Mouse (Mus musculus): ENCODE data around the gene Folr2.

Folr2 gene

GRCm38 (mm10) chr7:101866491-101867265 is 9.7 kb upstream of the Folr2 start:
- DNase-seq: no peak

GRCm38 (mm10) chr7:101863415-101863814 is 6.4 kb upstream of the Folr2 start, which contains the start of gene Anapc15:
Anapc15 (plus strand) TSS chr7:101863715.
- no peak for DNase-seq

- DNase-seq: no peak
Observed at GRCm38 (mm10) chr7:101862291-101862690, 5.3 kb upstream of the Folr2 start.

GRCm38 (mm10) chr7:101860978-101861377 is 4.0 kb upstream of the Folr2 start:
- DNase-seq: no peak

DNA sequence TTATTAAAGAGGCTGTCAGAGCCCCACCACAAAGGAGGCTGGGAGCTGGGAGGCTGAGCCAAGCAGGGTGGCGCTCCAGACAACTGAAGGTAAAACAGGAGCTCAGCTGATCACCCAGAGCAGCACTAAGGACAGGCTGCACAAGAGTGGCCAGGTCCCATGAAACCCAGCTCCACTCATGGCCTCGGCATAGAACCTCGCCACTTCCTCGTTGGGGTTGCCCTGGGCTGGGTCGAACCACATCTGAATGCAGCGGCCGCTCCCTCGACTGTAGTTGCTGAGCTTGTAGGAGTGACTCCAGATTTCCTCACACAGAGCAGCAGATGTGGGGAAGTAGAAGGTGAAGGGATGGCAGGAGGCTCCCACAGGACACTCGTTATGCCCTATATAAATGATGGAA is 1.4 kb upstream of the Folr2 start:
- peak in 1 of 2 experiments; percentile 20 for DNase-seq

DNA sequence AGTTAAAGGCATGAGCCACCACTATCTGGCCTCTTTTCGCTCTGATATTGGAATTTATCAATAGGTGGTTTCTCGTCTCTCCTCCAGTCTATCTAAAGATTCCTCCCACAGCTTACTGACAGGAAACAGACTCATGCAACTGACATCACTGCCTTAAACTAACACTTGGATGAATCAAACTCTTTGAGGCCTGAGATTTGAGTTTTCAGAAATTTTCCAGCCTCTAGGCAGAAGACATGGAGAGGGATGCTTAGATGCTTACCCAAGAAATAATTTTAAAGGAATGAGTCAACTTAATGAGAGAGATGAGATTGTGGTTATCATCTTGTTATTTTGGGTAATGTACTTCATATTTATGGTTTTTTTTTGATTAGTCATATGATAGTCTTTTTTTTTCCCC is 3.2 kb downstream of the Folr2 start:
- no peak for DNase-seq

- no peak for DNase-seq
Observed at GRCm38 (mm10) chr7:101852846-101853245, 4.1 kb downstream of the Folr2 start.

GRCm38 (mm10) chr7:101851689-101852088 is 5.3 kb downstream of the Folr2 start:
- DNase-seq: no peak

- no peak for DNase-seq
Observed at GRCm38 (mm10) chr7:101847934-101848333, 9.1 kb downstream of the Folr2 start.

GRCm38 (mm10) chr7:101844186-101844585 is 12.8 kb downstream of the Folr2 start:
- DNase-seq: no peak

DNA sequence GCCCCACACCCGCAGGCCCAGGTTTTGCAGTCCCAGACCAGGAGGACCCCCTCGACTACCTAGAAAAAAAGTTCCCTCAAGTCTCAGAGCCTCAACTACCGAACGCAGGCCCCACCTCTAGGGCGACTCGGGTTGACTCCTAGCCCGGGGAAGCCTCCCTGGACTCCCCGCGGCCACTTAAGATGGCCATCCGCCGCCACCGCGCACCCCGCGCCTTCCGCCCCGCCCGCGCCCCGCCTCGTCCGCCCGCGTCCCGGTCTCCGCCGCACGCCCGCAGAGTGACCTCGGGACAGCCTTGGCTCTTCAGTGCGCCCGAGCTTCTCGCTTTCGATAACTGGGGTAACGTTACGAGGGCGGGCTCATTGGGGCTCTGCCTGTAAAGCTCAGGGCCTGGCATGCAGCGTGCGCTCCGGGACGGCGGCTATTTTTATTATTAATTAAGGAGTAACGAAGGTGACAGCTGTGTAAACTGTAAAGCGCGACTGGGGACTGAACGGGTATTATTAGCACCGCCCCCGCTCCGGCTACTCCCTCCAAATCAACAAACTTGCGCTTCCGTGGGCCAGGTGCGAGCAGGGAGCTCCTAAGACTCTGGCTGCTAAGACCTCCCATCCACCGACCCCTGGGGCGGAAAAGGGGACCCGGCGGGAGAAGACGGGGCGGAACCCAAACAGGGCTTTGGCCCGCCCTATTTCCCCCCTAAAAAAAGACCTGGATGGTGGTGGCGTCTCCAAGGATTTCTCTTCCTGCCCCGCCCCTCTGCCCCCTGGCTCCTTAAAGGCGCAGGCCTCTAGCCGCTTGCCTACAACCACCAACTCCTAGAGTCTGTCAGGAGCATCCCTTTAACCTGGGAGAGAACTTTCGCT is 19.2 kb downstream of the Folr2 start, which contains the start of gene Inppl1:
Gene Inppl1, minus strand, starts transcription at position 624 of the 866 bp plus-strand sequence.
- peak; percentile 93 to 96 for DNase-seq

DNA sequence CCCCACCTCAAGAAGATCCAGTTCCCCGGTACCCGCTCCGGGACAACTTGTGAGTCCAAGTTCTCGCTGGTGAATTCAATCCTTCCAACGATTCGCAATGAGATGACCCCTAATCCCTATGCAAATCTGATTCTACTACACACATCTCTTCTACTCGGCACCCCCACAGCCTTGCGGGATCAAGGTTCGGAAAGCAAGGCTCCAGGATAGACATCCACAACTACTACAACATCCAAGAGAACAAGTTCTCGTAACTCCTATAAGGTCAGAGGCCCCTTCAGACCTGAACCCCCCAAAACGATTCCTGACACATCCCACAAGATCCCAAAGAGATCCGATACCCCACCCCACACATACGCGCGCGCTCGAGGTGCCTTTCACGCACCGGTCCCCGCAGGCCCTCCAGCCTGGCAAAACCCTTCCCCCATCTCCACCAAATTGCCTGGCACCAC is 19.8 kb downstream of the Folr2 start:
- no peak for DNase-seq

DNA sequence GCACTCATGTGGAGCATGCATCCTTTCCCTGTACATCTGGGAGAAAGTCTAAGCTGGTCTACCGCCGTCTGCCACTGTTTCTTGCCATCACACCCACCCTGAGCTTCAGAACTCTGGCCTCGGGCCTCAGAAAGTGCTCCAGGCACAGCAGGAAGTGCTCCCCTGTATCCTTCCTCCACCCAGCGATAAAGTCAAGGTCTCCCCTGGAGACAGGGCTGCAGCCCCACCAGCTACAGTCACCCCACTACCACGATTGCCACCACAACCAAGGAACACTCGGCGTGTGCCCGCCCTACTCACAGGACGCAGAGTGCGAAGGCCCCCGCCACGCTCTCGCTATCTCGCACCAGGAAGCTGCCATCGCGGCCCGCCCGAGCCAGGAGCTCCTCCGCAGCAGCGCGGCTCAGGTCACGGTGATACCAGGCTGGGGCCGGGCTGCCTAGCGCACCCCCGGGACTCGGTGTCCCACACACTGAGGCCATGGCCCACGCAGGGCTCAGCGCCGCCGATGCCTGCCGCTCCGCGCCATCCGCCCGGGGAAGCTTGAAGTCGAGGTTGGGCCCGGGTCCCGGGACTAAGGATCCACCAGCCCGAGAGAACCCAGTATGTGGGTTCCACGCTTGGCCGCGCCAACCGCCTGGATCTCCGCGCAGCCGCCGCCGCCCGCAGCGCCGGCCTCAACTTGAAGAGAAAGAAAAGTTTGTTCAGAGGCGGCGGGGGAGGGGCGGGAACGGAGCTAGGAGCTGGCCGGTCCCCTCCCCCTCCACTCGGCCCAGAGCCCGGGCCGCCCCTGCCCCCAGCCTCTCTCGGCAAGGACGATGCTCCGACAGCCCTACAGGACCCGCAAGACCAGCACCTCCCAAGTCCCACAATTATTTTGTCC is 20.5 kb downstream of the Folr2 start:
- DNase-seq: peak; percentile 89 to 93

GRCm38 (mm10) chr7:101835457-101836109 is 21.4 kb downstream of the Folr2 start:
- DNase-seq: no peak

- DNase-seq: no peak
Observed at GRCm38 (mm10) chr7:101834903-101835302, 22.1 kb downstream of the Folr2 start.

- DNase-seq: peak in 1 of 2 experiments; percentile 21
Observed at GRCm38 (mm10) chr7:101833916-101834584, 22.9 kb downstream of the Folr2 start.

DNA sequence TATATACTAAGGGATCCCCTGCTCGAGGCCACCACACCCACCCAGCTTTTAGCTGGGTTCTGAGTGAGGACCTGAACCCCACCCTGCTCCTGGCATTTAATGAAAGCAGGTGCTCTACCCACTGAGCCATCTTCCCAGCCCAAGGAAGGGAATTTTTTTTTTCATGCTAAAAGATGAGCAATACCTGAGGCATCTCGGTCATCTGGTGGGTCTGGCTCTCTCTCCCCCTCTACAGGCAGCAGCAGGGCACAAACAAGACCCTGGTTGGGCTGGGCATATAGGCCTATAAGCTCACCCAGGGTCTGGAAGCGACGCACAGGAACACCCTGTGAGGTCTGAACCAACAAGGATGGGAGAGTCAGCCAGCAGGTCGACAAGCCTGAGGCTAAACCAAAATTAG is 23.6 kb downstream of the Folr2 start:
- no peak for DNase-seq

GRCm38 (mm10) chr7:101832372-101832771 is 24.6 kb downstream of the Folr2 start:
- DNase-seq: no peak

DNA sequence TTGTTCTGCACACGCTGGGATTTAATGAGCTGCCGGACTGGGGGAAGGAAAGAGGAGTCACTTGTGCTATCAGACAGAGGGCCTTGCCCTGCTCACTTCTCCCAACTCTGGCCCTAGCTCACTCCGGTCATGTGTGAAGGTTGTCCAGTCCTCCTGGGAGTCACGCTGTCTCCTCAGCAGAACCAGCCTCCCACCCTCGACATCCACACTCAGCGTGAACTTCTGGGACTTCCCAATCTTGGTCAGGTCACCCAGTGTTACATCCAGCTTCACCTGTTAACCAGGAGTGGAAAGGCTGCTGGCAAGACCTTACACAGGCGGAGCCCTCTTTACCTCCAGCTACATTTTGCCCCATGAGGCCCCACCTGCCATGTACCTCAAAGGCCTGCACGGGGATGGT is 25.6 kb downstream of the Folr2 start:
- DNase-seq: no peak

DNA sequence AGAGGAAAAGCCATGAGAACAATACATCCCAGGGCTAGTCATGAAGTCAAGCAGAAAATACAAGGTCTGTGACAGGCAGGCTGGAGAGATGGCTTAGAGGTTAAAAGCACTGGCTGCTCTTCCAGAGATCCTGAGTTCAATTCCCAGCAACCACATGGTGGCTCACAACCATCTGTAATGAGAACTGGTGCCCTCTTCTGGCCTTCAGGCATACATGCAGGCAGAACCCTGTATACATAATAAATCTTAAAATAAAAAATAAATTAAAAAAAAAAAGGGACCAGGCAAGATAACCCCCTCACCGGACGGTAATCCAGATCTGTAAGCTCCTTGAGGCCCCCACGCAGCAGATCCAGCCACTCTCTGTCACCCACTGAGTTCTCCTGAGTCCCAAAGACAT is 26.6 kb downstream of the Folr2 start:
- no peak for DNase-seq
